Mouse (Mus musculus): ENCODE data around the gene Irx2.
A peak's percentile ranks its signal among the peaks of the same experiment; 100 is the strongest.

The Irx2 gene

DNA sequence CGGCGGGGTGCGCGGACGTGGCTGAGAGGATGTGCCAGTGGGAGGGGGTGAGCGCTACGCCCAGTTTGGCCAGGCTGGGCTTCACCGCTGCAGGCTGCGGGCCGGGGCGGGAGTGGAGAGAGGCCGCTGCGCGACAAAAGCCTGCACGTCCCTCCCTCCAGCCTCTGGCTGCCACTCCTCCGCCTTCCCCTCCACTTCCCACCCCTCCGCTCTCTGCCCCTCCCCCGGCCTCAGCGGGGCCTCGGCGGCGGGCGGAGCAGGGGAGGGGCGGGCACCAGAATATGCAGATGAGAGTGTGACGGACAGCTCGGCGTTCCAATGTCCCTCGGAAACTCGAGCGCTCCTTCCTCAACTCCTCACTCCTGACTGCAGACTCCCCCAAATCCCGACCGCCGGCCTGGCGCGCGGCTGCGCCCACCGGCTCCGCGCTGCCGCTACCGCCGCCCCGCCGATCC is at the start of gene Irx2:
Gene Irx2 (plus strand): TSS at position 359 of the 455 bp plus-strand sequence.
- DNase-seq: peak; percentile 64

DNA sequence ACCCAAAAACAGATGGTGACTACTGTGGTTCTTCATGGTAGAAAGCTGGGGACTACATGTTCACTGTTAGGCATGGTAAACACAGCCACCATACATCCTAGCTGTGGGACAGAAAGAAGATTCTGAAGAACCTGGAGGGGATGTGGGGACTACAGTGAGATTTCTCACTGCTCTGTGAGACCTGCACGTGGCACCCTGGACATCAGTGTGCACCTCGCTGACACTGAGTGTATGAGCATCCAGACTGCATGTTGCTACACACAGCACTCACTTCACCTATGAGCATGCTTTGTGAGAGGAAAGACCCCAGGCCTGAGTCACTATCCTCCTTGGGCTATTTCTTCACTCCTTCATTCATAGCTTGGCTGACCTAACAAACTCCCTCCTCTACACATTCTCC is 47.3 kb upstream of the Irx2 start:
- no peak for DNase-seq

- peak in 1 of 2 experiments; percentile 5 for DNase-seq
These were observed 36.1 kb upstream of the Irx2 start for GRCm38 (mm10) chr13:72592526-72592925.

DNA sequence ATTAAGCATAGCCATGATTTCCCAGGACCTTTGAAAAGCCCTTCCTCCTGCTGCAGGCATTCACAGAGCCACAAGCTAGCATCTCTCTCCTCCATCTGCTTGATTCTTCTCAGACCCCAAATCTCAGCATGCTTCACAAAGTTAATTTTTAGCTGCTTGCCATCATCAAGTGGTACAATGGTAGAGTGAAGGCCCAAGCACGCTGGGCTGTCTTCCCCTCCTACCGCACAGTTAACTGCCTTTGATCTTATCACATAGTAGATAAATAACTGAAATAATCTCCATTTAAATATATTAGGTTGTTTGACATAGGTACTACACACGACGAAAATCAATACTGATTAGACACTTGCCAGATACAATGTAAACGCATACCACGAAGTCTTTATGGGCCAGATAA is 35.3 kb upstream of the Irx2 start:
- no peak for DNase-seq

GRCm38 (mm10) chr13:72593710-72594111 is 34.9 kb upstream of the Irx2 start:
- no peak for DNase-seq

DNA sequence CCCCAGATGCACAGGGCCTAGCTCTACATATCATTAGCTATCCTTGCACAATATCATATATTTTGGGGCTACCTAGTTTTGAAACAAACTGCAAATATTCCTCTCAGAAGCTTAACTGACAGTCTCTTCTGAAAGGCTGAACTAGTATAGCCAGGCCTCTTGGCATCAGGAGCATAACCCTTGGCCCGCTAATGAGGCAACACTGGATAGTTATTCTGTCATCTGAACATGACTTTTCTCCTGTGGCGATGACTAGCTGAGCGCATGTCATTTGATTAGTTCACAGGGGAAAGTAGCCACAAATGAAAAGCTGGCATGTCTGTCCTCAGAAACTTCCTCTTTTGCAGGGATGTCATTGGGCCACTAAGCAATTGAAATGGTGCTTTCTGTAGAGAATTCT is 29.4 kb upstream of the Irx2 start:
- DNase-seq: no peak

GRCm38 (mm10) chr13:72608706-72609105 is 19.9 kb upstream of the Irx2 start:
- DNase-seq: no peak

- DNase-seq: no peak
These were observed 18.3 kb upstream of the Irx2 start for GRCm38 (mm10) chr13:72610277-72610676.

DNA sequence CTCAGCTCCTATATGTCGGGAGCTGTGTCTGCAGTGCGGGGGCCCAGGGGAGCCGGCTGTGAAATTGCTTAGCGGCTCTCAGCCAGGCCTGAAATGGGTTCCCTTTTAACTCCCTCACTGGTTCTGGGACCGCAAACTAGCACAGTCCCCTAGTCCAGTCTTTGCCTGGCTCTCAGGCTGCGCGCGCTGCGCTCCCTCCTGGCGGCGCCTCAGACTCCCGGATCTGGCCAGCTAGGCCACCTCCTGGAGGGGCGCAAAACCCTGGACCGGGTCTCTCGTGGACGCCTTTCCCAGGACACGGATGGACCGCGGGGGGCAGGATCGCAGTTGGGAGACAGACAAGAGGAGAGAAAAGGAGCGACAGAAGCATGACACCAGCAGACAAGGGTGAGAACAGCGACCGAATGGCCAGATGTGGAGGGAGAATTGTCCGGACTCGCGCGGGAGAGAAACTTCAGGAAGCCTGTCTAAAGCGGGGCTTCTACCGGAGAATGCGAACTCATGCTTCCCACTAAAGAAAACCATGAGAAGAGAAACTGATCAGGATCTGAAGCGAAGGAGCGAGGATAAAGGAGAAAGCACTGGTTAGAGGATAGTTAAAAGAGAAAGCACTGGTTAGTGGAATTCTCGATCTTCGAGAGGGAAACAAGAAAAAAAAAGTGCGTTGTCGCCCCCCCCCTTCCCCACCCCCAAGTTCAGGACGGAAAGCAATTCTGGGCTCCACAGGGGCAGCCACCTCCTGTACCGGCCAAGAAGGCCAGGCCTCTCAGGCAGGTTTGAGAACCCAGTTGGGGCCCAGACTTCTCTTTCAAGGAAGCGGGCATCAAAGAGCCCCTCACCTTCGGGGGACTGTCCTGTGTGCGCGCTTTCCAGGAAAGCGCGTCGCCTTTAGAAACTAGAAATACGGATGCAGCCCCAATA is 4.4 kb upstream of the Irx2 start:
- peak; percentile 41 to 45 for DNase-seq

GRCm38 (mm10) chr13:72624847-72625170 is 3.8 kb upstream of the Irx2 start:
- no peak for DNase-seq

GRCm38 (mm10) chr13:72625236-72625950 is 3.2 kb upstream of the Irx2 start:
- DNase-seq: peak in 1 of 2 experiments; percentile 45

DNA sequence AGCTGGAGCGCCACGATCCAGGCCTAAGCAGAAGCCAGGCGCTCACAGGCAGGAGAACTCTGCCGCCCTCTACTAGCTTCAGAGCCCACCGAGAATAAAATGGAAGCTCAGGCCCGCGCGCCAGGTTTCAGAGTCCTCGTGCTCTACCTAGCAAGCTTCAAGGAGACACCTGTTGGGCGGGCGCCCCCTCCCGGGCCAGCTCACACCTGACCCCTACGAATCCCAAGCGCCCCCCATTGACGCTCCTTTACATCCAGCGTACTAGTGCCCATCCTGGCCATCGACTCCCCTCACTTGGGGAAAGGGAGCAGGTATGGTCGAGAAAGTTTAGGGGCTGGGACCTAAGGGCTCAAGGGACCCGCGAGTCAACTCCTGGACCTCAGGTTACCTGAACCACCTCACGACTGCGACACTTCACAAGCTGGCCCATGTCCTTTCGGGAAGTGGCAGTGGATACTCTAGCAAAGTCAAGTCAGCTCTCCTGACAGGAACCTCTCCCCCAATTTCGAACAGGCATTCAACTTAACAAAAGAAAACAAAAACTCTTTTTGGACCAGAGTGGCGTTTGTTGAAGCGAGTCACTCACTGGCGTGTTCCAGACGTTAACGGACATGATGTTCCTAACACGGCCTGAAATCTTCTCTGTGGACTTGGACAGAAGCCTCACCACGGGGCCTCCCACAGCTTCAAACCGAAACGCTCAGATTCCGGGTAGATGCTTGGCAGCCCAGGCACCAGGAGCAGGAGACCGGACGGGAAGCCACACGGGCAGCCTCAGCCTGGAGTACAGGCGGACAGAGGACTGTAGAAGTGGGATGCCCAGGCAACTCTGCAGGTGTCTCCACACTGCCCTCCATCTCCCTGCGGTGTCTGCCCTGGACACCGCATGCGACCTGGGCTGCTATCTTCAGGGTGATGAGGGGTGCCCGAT is 964 bp upstream of the Irx2 start:
- DNase-seq: peak; percentile 30 to 37

DNA sequence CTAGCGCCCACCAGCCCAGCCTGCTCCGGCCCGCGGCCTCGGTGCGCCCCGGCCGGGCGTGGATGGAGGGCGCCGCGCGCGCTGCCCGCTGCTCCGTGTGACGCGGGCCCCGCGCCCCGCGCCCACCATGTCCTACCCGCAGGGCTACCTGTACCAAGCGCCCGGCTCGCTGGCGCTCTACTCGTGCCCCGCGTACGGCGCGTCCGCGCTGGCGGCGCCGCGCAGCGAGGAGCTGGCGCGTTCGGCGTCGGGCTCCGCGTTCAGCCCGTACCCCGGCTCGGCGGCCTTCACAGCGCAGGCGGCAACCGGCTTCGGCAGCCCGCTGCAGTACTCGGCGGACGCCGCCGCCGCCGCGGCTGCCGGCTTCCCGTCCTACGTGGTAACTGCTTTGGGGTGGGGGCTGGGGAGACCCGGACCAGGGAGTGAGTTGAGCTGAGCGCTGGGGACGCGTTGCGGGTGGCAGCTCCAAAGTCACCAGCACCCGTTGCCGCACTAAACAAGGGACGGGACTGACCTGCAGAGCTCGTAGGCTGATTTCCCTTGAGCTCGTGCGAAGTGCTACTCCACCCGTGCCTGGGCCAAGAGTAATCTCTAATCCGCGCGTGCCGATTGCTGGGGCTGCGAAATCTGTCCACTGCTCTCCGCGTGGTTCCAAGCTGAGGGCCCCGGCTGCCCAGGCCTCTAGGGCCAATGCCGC is 463 bp downstream of the Irx2 start:
- peak; percentile 39 to 46 for DNase-seq

- DNase-seq: no peak
These were observed 1.2 kb downstream of the Irx2 start for GRCm38 (mm10) chr13:72629806-72630205.

GRCm38 (mm10) chr13:72630501-72631372 is 2.1 kb downstream of the Irx2 start:
- DNase-seq: no peak

GRCm38 (mm10) chr13:72631373-72632021 is 2.9 kb downstream of the Irx2 start:
- peak; percentile 55 to 66 for DNase-seq

DNA sequence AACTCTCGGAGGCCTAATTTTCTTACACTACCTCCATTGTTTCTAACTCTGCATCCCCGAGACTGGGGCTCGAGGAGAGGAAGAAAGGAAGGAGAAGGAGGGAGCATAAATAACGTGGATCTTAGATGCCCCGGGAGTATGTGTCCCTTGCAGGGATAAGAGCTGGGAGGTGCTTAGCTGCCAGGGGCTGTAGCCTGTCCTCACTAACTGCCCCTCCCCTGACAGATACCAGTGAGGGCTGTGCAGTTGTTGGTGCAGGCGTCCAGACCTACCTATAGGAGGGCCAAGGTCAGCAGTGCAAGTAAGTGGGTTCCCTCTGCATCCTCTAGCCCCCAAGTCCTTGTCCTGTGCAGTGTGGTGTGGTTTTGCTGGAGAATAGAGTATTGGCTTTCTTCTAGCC is 3.7 kb downstream of the Irx2 start:
- DNase-seq: no peak

- no peak for DNase-seq
These were observed 4.5 kb downstream of the Irx2 start for GRCm38 (mm10) chr13:72633097-72633496.

DNA sequence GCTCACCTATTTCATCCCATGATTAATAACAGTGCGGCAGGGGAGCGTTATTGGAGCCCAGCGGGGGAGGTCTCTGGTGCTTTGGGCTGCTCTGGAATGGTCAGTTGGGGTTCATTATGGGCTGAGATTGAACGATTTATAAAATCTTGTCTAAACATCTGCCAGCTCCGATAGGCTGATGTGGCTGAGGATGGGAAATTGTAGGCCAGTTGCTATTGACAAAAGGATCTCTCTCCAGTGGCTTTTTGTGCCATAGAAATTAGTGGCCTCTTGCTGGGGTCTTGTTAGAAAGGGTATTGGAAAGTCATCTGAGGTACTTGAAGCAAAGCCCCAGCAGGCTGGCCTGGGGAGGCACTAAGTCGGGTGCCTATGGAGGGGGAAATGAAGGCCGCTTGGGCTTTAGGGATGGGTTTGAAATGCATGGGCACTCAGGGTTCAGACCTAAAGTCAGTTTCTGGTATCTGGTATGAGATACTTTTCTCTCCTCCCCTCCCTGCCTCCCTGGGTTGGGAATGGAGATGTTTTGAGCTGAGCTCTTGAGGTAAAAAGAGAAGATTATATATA is 6.2 kb downstream of the Irx2 start:
- no peak for DNase-seq

DNA sequence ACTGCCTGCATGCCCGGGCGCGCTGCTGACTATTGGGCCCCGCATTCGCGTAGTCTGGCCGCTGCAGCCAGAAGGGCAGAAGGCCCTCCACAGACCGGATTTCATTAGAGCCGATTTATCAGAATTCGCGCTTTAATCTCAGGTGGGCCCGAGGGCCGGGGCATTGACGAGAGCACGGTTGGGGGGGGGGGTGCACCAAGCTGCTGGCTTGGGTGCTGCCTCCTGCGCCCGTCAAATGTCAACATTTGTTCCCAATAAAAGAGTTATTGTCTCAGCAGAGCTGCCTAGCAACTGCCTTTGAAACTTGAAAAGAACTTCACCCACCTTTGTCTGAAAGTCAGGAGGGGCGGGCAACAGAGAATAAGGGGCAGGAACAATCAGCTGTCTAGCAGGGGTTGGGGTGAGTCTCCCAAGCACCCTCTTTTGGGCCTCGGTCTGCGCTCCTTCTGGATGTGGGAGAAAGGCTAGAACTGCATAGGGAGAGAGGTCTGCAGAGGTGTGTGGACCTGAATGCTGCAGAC is 7.8 kb downstream of the Irx2 start:
- DNase-seq: no peak
